Mouse (Mus musculus) kidney, embryonic 16.5 days (tissue): ENCODE results near the gene Btg2. TPM values are rescaled to one million over a fixed set of nuclear protein-coding genes. Genes with fewer than 3 reads are reported as not detected.

Experiments
- ATAC-seq: fragments of 200-750 bp; cut with Nextera tagmentation; 2 replicates; pipeline ENCODE4 v1.8.0; 2017; ENCODE audit warnings: moderate TSS enrichment; ENCODE audit not compliant: low FRiP score, low TSS enrichment
- H3K27ac ChIP-seq: fragments of 300-500 bp; sonication (generic); 2 replicates; pipeline ENCODE4 v1.5.1; 2014; ENCODE audit warnings: low read length
- H3K27me3 ChIP-seq: fragments of 300-500 bp; sonication (generic); 2 replicates; pipeline ENCODE4 v1.6.1; 2014; ENCODE audit warnings: low read length, control low read depth, mixed read lengths; ENCODE audit not compliant: insufficient read depth
- H3K36me3 ChIP-seq: fragments of 300-500 bp; sonication (generic); 2 replicates; pipeline ENCODE4 v1.6.1; 2014; ENCODE audit warnings: low read length, control low read depth, mixed read lengths; ENCODE audit not compliant: insufficient read depth
- H3K4me1 ChIP-seq: fragments of 300-500 bp; sonication (generic); 2 replicates; pipeline ENCODE4 v1.6.1; 2014; ENCODE audit warnings: low read length, control low read depth, mixed read lengths; ENCODE audit not compliant: insufficient read depth
- H3K4me2 ChIP-seq: fragments of 300-500 bp; sonication (generic); replicated peaks from 2 replicates; pipeline ENCODE4 v1.6.1; 2014; ENCODE audit warnings: low read depth, low read length
- H3K4me3 ChIP-seq: fragments of 300-500 bp; sonication (generic); 2 replicates; pipeline ENCODE4 v1.5.1; 2014; ENCODE audit warnings: mild to moderate bottlenecking, low read length
- H3K9ac ChIP-seq: fragments of 300-500 bp; sonication (generic); replicated peaks from 2 replicates; pipeline ENCODE4 v1.6.1; 2014; ENCODE audit warnings: low read length
- H3K9me3 ChIP-seq: fragments of 300-500 bp; sonication (generic); 2 replicates; pipeline ENCODE4 v1.6.1; 2016; ENCODE audit warnings: low read length, control low read depth
- WGBS: fragments of 180-500 bp; shearing (Covaris S2); extraction: QIAGEN DNeasy Blood & Tissue Kit; methylation state at CpG from one replicate; pipeline ENCODE4 v1.1.7; 2014; 5-methylcytosine and 5-hydroxymethylcytosine counted together
- polyA plus RNA-seq: library from polyadenylated mRNA; unstranded; fragments of >200 nt; fragmentation: Nextera tagmentation; extraction: Ambion mirVana; gene quantifications from 2 replicates; pipeline ENCODE4 v1.2.1, GENCODE M21; 2015

Gene Btg2
- polyA plus RNA-seq, 1 experiment from 2014 or later, result 38.2 TPM

GRCm38 (mm10) chr1:134099516-134100235, 20.8 kb upstream of the Btg2 start:
- Histone ChIP-seq H3K36me3 (no peaks in the 10 kb centered on the region), H3K4me2 (peak overlapping the region; percentile 71), H3K9me3 (no peaks in the 10 kb centered on the region), H3K4me3 (peak overlapping the region; percentile 48), H3K4me1 (peaks cover 46% of the 10 kb centered on the region), H3K27ac (peak overlapping the region; percentile 97), H3K9ac (peak overlapping the region; percentile 68), H3K27me3 (no peaks in the 10 kb centered on the region)
- ATAC-seq, result peak; percentile 16; the same call in 1 of the 2 replicates
- 7% methylated on average over 12 of the region's 12 CpGs for WGBS

GRCm38 (mm10) chr1:134098726-134099515, 20.0 kb upstream of the Btg2 start:
- H3K4me2 ChIP-seq, result peak overlapping the region; percentile 71
- WGBS, result 3% methylated on average over 17 of the region's 17 CpGs
- H3K27me3 ChIP-seq, result no peaks in the 10 kb centered on the region
- H3K9ac ChIP-seq, result peak overlapping the region; percentile 68
- H3K27ac ChIP-seq, result peak overlapping the region; percentile 97
- H3K9me3 ChIP-seq, result no peaks in the 10 kb centered on the region
- peaks cover 49% of the 10 kb centered on the region for H3K4me1 ChIP-seq
- H3K4me3 ChIP-seq, result peak overlapping the region; percentile 48
- ATAC-seq, result peak; percentile 91
- H3K36me3 ChIP-seq, result no peaks in the 10 kb centered on the region

DNA sequence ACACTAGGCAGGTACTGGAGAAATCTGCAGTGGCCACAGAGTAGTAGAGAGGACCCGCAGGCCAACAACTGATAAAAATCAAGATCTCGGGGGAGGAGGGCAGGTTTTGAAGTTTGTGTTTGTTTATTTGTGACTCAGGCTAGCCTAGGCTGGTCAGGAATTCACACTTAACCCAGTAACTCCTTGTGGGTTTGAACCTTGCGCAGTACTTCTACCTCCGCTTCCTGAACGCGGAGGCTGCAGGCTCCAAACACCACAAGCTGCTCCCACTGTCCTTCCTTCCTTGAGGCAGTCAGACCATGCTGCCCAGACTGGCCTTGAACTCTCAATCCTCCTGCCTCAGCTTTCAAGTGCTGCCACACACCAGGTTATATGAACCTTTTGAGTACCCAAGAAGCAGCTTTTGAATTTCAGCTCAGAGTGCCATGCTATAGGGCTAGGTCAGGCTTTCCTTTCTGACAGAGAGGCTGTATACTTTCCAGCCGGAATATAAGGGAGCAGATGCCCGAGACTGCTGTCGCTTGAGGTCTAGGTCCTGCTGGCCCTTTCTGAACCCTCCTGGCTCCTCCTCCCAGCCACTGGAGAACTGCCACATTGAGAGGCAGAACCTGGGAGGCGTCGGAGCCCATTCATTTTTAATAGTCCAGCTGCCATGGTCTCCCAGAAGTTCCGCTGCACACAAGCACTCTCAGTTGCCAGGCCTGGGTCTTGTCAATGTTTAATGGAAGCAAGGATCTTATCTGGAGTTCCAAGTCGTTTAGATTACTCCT, 19.2 kb upstream of the Btg2 start:
- 44% methylated on average over 13 of the region's 13 CpGs for WGBS
- no peaks in the 10 kb centered on the region for H3K9me3 ChIP-seq
- peak overlapping the region; percentile 57 for H3K9ac ChIP-seq
- H3K27me3 ChIP-seq, result no peaks in the 10 kb centered on the region
- ATAC-seq, result peak; percentile 8; the same call in 1 of the 2 replicates
- peaks cover 56% of the 10 kb centered on the region for H3K4me1 ChIP-seq
- no peaks in the 10 kb centered on the region for H3K36me3 ChIP-seq
- H3K27ac ChIP-seq, result peak overlapping the region; percentile 97
- no peak overlapping the region for H3K4me3 ChIP-seq
- peak overlapping the region; percentile 71 for H3K4me2 ChIP-seq

- ATAC-seq, result no peak
- WGBS, result 89% methylated on average over 7 of the region's 7 CpGs
- no peaks in the 10 kb centered on the region for H3K36me3 ChIP-seq
- H3K9ac ChIP-seq, result no peak overlapping the region
- no peaks in the 10 kb centered on the region for H3K9me3 ChIP-seq
- peaks cover 63% of the 10 kb centered on the region for H3K4me1 ChIP-seq
- no peak overlapping the region for H3K4me3 ChIP-seq
- no peak overlapping the region for H3K4me2 ChIP-seq
- peak overlapping the region; percentile 97 for H3K27ac ChIP-seq
- no peaks in the 10 kb centered on the region for H3K27me3 ChIP-seq
Observed at GRCm38 (mm10) chr1:134097080-134097855, 18.3 kb upstream of the Btg2 start.

- H3K36me3 ChIP-seq, result no peaks in the 10 kb centered on the region
- H3K9ac ChIP-seq, result peak overlapping the region; percentile 19; the same call in 1 of the 2 replicates
- 48% methylated on average over 14 of the region's 14 CpGs for WGBS
- H3K9me3 ChIP-seq, result no peaks in the 10 kb centered on the region
- no peak overlapping the region for H3K4me3 ChIP-seq
- H3K27ac ChIP-seq, result peak overlapping the region; percentile 70
- H3K4me1 ChIP-seq, result peaks cover 63% of the 10 kb centered on the region
- ATAC-seq, result no peak
- no peaks in the 10 kb centered on the region for H3K27me3 ChIP-seq
- no peak overlapping the region for H3K4me2 ChIP-seq
Observed at GRCm38 (mm10) chr1:134096264-134096934, 17.5 kb upstream of the Btg2 start.

DNA sequence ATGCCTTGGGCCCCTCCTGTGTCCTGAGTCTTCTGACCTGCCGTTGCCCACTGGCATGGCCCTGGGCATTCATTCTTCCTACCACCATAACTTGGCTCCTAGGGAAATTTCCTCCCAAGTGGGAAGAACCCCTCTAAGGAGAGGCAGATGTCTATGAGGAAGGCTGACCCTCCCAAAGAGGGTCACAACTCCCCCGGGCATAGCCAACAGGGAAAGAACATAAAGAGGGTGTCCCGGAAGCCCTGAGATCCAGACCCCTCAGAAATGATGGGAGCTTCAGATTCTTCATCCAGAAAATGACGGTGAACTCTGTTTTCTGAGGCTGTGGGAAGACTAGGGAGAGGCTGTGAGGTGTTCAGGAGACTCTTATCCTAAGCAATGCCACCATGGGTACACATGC, 16.8 kb upstream of the Btg2 start:
- no peak for ATAC-seq
- Histone ChIP-seq H3K27me3 (no peaks in the 10 kb centered on the region), H3K4me1 (peaks cover 63% of the 10 kb centered on the region), H3K9ac (peak overlapping the region; percentile 19; the same call in 1 of the 2 replicates), H3K27ac (peak overlapping the region; percentile 70; the same call in 1 of the 2 replicates), H3K4me2 (no peak overlapping the region), H3K4me3 (no peak overlapping the region), H3K36me3 (no peaks in the 10 kb centered on the region), H3K9me3 (no peaks in the 10 kb centered on the region)
- 74% methylated on average over 4 of the region's 4 CpGs for WGBS

DNA sequence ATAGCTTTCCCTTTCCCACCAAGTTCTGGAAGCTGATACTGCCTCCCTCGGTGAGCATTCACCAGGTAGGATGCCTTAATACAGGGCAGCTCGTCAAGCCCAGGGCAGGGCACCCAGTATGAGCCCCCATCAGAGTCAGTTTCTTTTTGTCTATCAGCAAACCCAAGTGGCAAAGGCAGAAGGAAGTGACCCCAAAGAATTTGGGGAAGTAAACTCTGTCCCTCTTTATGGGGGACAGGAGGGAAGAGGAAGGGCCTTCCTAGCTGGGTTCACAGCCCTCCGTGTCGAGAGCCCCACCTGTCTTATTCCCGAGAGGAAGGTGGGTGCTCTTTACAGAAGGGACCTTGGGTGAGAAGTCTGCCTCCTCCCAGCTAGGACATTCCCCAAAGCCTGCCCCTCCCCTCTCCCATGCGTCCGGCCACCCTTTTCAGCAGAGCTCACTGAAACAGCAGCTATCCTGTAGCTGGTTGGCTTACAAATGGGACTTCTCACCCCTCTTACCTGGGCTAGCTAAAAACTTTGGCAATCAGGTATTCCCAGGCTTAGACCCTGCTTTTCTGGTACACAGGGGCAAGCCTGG, 16.2 kb upstream of the Btg2 start:
- Histone ChIP-seq H3K4me1 (peaks cover 59% of the 10 kb centered on the region), H3K9ac (no peak overlapping the region), H3K36me3 (no peaks in the 10 kb centered on the region), H3K27me3 (no peaks in the 10 kb centered on the region), H3K9me3 (no peaks in the 10 kb centered on the region), H3K4me2 (no peak overlapping the region), H3K4me3 (no peak overlapping the region), H3K27ac (no peak overlapping the region)
- WGBS, result 61% methylated on average over 7 of the region's 7 CpGs
- no peak for ATAC-seq

GRCm38 (mm10) chr1:134093771-134094526, 15.0 kb upstream of the Btg2 start:
- H3K4me2 ChIP-seq, result peak overlapping the region; percentile 90
- H3K4me3 ChIP-seq, result peak overlapping the region; percentile 57
- no peak for ATAC-seq
- H3K9me3 ChIP-seq, result no peaks in the 10 kb centered on the region
- H3K27me3 ChIP-seq, result no peaks in the 10 kb centered on the region
- H3K9ac ChIP-seq, result peak overlapping the region; percentile 76
- peak overlapping the region; percentile 94 for H3K27ac ChIP-seq
- H3K36me3 ChIP-seq, result no peaks in the 10 kb centered on the region
- 56% methylated on average over 13 of the region's 13 CpGs for WGBS
- peaks cover 50% of the 10 kb centered on the region for H3K4me1 ChIP-seq
